Mouse (Mus musculus): ENCODE data around the gene Uqcrfs1.

Gene Uqcrfs1

DNA sequence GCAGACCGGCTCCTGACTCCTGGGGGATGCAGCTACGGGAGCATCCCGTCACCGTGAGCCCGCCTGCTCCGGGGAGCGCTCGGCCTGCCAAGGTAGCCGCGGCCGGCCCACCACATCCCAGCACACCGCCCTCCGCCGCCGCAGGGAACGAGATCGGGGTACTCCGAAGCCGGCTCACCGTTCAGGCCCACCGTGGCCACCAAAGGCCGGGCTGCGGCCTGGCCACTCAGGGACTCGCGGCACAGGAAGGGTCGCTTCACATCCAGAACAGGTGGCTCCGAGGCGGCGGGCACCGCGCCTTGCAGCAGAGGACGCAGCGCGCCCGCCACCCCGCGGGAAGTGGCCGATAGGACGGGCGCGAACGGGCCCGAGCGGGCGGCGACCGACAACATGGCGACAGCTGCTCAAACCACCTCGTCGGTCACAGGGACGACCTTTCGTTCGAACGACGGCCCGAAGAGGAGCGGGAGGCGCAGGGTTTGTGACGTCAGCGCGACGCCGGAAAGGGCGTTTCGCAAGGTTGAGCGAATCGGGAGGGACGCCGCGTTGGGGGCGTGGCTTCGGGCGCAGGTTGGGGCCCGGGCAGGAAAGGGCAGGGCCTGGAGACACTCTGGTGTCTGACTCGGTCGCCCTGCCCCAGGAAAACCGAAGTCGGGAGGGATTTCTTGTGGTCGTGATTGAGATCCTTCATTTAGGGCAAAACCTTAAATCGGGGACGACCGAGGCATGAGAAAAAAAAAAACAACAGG lies at the start of gene Uqcrfs1:
Gene Uqcrfs1, minus strand, starts transcription at position 507 of the 749 bp plus-strand sequence.
- peak; percentile 98 to 99 for DNase-seq (ENCODE audit: low spot score in 2 of 2)

DNA sequence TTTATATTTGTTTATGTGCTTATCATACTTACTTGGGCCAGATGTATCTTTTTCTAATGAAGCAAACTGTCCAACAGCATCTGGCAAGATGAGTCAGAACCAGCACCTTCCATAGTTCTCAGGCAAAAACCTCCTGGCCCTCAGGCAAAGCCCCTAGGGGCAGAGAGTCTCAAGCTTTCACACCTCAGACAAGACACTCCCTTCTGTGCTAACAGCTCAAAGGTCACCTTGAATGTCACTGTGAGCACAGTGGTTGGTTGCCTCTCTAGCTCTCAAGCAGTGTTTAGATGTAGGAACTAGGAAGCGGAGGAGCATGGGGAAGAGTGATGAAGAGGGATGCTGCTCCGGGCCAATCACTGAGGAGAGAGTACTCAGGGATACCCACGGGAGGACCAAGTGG lies 40.6 kb upstream of the Uqcrfs1 start:
- no peak for DNase-seq (ENCODE audit: low spot score in 2 of 2)

DNA sequence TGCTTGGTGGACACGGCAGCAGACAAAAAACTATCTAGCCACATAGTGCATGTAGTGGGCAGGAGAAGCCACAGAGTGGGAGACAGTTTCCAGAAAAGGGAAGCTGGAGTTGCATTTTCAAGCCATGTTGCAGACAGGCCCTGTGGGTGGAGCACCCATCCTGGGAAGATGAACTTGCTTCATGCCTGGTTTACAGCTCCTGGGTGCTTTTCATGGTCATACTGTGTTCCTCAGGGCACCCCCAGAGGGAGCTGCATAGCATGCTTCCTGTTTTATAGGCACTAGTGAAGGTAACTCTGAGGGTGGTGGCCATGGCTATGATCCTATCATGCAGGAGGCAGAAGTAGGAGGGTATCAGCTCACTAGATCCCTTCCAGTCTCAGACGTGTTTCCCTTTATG lies 37.4 kb upstream of the Uqcrfs1 start:
- peak in 1 of 2 experiments; percentile 27 for DNase-seq (ENCODE audit: low spot score in 2 of 2)

DNA sequence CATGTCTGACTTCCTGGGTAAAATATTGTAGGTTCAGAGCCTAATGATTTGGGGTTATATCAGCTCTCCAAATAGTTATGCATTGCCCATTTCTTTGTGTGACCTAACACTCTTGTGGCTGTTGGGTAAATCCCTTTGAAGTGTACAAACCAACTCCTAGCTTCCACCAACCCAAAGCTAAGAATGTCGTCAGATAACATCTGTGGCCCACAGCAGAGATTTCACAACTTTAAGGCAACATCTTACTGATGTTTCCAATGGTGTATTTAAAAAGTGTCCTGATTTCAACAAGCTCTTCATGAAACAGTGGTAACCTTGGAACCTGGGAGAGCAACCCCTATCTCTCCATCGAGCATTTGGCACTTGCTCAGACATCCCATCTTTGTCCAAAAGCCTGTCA lies 33.6 kb upstream of the Uqcrfs1 start:
- no peak for DNase-seq (ENCODE audit: low spot score in 2 of 2)

DNA sequence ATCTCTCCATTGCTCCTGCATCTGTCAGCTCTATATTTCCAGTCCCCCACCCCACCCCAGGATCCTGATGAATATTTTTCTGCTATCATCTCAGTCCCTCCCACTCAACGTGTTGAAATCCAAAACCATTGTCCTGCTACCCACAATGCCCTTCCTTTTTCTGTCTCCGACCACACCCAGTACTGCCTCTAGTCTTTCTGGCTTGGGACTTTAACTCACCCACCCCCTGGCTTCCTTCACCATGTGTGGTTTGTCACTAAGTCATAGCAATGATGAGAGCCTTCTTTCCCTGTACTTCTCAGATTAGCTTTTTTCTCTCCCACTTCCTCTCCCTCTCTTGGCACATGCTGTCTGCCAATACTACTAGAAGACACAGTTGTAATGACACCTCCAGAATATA lies 31.7 kb upstream of the Uqcrfs1 start:
- no peak for DNase-seq (ENCODE audit: low spot score in 2 of 2)

DNA sequence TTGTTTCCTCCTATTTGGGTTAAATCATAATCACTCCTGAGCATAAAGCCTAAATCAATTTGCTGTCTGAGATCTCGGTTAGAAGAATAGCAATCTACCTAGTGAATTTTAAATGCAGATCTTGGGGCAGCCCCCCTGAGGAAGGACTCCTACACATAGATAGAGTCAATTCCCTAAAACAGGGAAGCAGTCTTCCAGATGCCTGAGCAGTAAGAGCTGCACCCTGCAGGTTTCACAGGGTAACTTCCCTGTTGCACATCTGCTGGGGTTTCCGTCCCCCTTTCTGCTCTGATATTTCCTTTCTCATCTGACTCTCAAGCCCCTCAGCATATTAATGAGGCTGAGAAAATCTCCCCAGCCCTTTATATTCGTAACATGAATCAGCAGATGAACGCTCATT lies 27.8 kb upstream of the Uqcrfs1 start:
- no peak for DNase-seq (ENCODE audit: low spot score in 2 of 2)

DNA sequence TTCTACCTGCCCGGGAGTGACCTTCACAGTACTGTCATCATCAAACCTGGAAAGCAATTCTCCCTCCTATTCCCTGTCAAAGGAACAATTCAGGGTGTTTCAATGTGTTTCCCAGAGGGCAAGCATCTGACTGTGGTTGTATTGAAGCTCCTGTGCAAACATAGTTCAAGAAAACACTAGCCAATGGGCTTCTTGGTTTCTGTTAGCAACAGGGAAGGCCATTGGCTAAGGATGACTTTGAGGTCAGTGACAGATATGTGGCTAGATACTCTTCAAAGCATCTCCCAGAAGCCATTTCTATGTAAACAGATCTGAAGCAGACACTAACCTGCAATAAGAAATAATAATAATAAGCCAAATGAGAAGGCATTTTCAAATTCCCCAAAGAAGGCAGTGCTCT lies 25.0 kb upstream of the Uqcrfs1 start:
- DNase-seq (ENCODE audit: low spot score in 2 of 2) = no peak

DNA sequence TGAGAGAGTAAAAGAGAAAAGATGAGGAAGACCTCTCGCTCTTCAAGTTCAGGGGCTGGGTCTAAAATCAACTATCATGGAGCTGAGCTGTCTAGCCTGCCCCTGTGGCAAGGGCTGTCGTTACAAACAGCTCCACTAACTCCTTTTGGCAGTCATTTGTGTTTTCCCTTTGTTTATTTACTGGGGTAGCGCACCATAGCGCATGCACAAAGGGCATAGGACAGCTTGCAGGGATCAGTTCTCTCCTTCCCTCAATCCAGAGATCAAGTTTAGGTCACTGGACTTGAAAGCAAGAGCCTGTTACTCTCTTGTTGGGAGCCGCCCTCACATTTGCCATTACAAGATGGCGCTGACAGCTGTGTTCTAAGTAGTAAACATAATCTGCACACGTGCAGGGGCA lies 22.4 kb upstream of the Uqcrfs1 start:
- no peak for DNase-seq (ENCODE audit: low spot score in 2 of 2)

DNA sequence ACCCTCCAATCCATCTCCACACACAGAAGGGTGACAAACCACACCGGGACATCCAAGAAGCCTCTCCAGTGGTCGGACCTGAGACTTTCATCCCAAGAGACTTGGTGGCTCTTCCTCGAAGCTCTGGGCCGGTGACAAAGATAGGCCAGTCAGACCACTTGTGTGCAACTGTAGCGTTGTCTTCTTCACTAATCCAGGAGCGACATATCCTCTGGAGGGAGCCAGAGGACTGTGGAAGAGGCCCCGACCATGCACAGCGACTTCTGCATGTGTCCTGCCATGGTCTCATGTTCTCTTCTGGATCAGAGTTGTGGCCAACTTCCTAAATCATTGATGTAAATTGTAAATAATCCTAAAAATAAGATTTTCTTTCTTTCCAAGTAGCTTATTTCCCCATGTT lies 21.6 kb upstream of the Uqcrfs1 start:
- DNase-seq (ENCODE audit: low spot score in 2 of 2) = peak; percentile 42 to 71

DNA sequence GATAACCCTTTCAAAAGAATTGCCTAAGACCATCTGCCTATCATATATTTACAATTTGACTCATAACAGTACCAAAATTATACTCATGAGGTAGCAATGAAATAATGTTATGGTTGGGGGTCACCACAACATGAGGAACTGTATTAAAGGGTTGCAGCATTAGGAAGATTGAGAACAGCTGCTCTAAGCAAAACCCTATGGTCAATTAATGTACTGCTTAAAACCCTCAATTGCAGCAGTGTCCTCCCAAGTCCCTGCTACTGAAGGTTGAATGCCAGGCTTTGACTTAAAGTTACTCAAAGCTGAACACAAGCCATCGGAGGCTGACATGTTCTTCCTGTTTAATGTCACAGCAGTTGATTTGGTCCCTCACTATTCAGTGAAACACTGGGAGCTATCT lies 15.4 kb upstream of the Uqcrfs1 start:
- no peak for DNase-seq (ENCODE audit: low spot score in 2 of 2)

DNA sequence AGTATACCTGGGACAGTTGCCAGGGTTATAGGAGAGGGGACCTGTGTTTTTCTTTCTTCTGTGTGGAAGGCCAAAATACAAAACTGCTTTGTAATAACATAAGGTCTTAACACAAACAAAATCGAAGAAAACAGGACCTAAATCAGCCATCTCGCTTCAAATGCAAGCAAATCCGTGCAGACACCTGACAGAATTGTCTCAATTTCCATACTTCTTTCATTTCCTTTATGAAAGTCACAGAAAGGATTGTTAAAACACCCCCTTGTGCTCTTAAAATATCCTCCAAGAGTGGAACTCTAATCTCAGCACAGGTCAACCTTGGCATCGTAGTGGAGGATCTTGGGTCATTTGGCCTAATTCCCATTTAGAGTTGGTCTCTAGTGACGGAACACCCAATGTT lies 14.9 kb upstream of the Uqcrfs1 start:
- DNase-seq (ENCODE audit: low spot score in 2 of 2) = no peak

DNA sequence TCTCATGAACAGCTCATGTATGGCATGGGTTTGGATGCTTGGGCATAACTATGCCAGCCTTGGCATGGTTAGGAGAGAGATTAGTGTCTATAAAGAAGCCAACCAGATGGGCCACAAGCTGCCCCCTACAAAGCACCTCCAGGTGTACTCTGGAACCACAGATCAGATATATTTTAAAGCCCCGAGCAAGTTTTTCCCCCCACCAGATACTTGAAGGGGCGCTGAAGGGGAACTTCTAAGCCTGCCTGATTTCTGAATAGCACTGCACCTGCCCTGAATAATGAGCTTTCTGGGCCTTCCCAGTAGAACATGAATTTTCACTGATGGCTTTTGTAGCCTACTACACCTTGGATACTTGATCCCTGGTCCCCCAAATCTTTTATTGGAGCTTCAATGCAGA lies 12.6 kb upstream of the Uqcrfs1 start:
- DNase-seq (ENCODE audit: low spot score in 2 of 2) = no peak

DNA sequence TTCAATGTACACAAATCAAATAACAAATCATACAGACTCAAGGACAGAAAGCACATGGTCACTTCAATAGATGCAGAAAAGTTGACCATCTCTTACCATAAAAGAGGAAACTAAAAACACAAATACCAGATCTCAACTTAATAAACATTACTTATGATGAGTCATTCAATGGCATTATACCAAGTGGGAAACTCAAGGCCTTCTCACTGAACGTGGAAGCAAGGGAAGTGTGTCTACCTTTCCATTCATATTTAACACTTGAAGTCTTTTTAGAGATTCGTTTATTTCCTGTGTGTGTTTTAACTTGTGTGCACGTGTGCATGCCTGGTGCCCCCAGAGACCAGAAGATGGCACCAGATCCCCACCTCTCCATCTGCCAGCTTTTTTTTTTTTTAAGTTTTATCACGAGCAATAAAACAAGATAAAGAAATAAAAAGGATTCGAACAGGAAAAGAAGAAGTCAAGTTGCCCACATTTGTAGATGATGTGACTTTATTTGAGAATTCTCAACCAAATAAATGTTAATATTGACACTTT lies 8.0 kb upstream of the Uqcrfs1 start:
- no peak for DNase-seq (ENCODE audit: low spot score in 2 of 2)

DNA sequence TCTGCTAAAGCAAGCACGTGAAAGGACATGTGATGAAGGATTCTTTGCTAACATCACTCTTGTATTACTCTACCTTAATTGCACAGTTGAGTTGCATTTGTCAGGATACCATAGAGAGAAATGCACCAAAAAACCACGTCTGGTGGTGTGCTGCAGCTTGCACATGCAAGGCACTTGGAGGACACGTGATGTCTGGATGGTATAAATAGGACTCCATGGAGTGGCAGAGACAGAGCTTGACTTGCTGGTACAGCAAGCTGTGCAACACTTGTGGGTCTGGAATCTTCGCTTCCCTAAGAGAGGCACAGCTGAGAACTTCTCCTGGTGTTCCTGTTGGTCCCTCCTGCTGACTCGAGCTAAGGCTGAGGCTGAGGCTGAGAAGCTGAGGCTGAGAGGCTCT lies 4.2 kb upstream of the Uqcrfs1 start:
- DNase-seq (ENCODE audit: low spot score in 2 of 2) = no peak

DNA sequence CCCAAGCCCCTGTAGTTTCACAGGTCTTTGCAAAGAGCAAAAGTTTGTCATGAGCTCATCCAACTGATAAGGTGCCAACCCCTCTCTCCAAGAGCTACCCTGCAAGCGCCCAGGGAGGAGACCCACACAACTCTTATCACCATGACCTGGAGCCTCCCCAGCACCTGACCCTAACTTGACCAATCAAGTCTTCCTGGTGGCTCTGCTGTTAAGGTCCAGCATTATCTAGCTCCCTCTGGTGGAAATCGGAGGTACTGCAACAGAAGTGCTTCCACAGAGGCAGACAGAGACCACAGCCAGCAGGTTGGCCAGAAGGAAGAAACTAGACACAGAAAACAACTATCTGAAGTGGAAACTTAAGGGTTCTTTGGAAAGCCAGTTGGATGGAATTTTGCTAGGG lies 3.7 kb upstream of the Uqcrfs1 start:
- peak; percentile 82 to 93 for DNase-seq (ENCODE audit: low spot score in 2 of 2)

DNA sequence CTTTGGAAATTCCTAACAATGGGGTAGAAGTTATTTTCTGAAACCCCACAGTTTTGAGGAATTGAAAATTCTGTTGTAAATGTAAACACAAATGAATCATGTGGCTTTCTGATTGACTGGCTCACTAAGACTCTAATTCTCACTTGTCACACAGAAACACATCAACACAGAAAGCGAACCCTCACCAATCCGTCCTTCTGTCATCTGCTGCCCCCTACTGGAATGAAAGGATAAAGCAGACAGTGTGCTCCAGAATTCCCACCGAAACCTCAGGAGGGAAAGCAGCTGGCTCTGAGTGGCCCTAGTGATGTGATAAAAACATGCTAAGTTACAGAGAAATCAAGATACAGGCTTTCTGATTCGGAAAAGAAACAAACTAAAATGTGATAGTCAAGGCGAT lies 14.4 kb downstream of the Uqcrfs1 start:
- DNase-seq (ENCODE audit: low spot score in 2 of 2) = no peak

DNA sequence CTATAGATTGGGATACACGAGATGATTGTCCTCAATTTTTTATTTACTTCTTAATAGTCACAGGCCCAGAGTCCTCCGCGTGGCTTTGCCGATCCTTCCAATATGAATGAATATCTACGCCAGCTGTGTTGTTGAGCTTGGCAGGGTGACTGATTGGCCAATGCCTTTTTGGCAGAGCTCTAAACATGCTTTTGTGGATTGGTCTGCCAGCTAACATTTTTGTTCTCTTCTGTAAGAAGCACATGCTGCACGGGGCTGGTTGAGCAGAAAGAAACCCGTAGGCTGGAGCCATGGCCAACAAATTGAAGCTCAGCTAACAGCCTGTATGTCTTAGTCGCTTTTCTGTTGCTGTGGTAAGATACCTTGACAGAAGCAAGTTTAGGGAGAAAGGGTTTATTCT lies 20.2 kb downstream of the Uqcrfs1 start:
- DNase-seq (ENCODE audit: low spot score in 2 of 2) = no peak

DNA sequence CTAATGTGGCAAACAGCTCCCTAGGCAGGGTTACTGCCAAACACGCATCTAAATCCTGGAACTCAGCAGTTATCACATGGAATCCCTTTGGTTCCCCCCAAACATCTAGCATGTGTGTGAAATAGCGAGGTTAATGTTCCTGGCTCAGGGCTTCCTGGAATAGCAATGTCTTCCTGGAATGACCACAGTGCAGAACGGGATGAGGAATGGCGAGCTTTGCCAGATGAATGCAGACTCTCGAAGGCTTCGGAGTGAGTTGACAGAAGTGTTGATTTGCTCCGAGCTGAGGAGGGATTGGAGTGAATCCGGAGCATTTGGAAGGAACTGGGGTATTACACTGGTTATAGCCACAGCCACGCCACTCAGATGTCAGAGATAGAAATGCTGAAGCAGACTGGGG lies 21.2 kb downstream of the Uqcrfs1 start:
- no peak for DNase-seq (ENCODE audit: low spot score in 2 of 2)

DNA sequence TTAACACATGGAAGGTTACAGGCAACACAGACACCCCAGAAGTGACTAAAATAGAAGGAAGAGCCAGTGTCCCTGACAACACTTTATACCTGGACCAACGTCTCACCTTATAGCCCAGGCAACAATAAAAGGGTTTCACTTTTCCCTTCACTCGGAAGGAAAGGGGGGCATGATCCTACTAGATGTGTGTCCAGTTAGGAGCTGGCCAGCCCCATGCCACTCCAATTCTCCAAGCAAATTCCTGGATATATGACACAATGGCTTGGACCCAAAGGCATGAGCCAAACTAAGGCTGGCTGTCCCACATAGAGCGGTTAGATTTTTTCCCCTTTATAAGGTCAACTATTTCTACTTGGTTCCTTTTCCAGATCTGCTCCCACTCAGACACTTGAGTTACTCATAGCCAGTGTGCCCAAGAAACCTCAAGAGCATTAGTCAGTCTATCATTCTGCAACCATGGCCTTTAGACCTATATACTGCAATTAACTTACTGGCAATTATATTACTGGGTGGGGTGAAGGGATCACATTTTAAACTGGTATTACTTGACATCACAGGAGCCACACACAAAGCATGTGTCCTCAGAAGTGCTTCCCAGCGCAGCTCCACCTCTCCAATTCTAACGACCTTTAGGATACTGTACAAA lies 21.8 kb downstream of the Uqcrfs1 start:
- no peak for DNase-seq (ENCODE audit: low spot score in 2 of 2)

DNA sequence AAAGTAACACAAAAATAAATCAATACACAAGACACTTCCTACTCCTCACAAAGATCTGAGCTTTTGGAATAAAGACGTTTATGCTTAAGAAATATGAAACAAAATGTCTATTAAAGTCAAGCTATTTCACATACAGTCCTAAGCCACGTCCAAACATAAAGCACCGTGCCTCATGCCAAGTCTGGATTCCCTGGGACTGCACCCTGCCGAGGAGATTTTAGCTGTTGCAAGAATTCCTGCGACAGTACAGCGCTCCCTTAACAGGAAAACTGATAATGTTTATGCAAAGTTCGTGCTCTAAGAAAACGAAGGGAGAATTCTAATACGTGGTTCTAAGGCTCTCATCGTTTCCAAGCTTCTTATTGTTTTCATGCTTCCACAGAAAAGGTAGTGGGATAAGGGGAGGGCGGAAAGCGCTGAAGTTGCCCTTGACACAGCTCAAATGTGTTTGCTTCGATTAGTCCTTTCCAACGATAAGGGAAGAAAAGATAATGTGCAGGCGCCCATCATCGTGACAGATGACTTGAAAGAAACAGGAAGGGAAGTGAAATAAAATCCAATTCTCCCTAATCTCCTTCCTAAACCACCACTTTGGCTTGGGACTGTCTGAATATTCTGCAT lies 23.8 kb downstream of the Uqcrfs1 start:
- no peak for DNase-seq (ENCODE audit: low spot score in 2 of 2)

DNA sequence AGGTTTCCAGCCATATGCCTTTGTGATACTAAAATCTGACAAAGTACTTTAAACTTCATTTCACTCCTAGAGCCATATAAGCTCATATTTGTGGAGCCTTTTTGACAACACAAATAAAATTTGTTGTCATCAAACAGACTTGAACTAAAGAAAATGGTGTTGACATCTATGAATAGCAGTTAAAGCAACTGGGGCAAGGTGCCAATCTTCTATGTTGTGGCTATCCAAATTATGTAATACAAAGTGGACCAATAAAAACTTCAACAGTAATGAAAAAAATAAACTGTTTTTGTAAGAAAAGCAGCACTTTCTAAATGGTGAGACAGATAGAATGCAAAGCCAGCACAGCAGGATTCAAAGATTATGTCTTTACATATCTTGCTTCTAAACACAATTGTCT lies 27.0 kb downstream of the Uqcrfs1 start:
- DNase-seq (ENCODE audit: low spot score in 2 of 2) = no peak

DNA sequence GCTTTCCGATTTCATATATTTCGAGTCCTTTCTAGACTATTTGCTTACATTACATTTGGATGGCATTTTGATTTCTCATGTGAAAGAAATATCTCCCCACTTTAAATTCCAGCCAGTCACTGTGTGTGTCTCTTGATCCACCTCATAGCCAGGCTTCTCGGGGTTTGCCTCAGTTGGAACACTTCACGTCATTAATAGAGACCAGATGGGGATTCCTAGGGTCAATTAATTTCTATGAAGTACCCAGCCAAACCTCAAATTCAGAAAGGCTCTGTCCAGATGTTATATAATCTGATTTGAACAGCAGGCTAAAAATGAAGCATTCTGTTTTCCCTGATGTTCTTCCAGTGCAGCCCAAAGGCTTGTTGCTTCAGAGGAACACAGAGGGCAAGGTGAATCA lies 37.5 kb downstream of the Uqcrfs1 start:
- DNase-seq (ENCODE audit: low spot score in 2 of 2) = no peak

DNA sequence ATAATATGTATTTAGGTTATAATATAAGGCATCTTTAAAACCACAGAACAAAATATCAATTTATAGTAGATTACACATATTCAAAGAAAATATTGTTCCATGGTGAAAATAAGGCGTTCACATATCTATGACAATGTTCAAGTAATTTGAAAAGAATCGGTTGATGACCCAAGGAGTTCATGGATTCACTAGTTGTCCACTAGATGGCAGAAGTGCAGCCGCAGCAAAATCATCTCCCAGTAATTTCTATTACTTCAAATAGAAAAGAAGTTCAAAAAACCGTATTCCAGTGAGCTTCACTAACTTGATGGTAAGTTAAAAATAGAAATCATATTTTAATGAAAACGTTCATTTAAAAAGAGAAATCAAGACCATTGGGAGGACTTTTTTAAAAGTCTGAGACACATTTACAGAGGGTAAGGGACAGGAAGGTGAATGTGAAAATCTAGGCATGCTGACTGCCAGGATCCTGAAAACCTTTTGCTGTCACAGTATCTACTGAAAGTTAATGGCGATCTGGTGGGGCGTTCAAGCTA lies 43.2 kb downstream of the Uqcrfs1 start:
- DNase-seq (ENCODE audit: low spot score in 2 of 2) = no peak
